Mouse (Mus musculus) ES-Bruce4 (cell line): ENCODE results near the gene Rgs19. TPM values are rescaled to one million over a fixed set of nuclear protein-coding genes. Genes with fewer than 3 reads are reported as not detected.
A peak's percentile ranks its signal among the peaks of the same experiment; 100 is the strongest.

ENCODE experiments used
- H3K27ac ChIP-seq: 2 replicates; pipeline ENCODE4 v1.5.1; 2012; ENCODE audit warnings: low read length, inconsistent platforms; ENCODE audit not compliant: insufficient read depth
- H3K27me3 ChIP-seq: 2 replicates; pipeline ENCODE4 v1.6.1; 2012; ENCODE audit warnings: mild to moderate bottlenecking, low read length, inconsistent platforms; ENCODE audit not compliant: control insufficient read depth, poor library complexity, insufficient read depth, severe bottlenecking
- H3K36me3 ChIP-seq: 2 replicates; pipeline ENCODE4 v1.6.1; 2012; ENCODE audit warnings: inconsistent platforms, mild to moderate bottlenecking, low read length, moderate library complexity; ENCODE audit not compliant: control insufficient read depth, poor library complexity, insufficient read depth, severe bottlenecking
- H3K4me1 ChIP-seq: one replicate; pipeline ENCODE4 v1.8.1; 2011; ENCODE audit warnings: low read length; ENCODE audit not compliant: control insufficient read depth, insufficient read depth
- H3K4me3 ChIP-seq: 2 replicates; pipeline ENCODE4 v1.5.1; 2011; ENCODE audit warnings: low read depth, mild to moderate bottlenecking, low read length
- H3K9ac ChIP-seq: 2 replicates; pipeline ENCODE4 v1.6.1; 2012; ENCODE audit warnings: low read depth, mild to moderate bottlenecking, inconsistent platforms; ENCODE audit not compliant: poor library complexity, severe bottlenecking
- H3K9me3 ChIP-seq: replicated peaks from 2 replicates; pipeline ENCODE4 v1.6.1; 2012; ENCODE audit warnings: mild to moderate bottlenecking, low read length, inconsistent platforms; ENCODE audit not compliant: control insufficient read depth, poor library complexity, insufficient read depth, severe bottlenecking
- CTCF ChIP-seq: IDR thresholded peaks from one replicate; pipeline ENCODE4 v1.8.1; 2011; ENCODE audit warnings: low read depth, low read length
- EP300 ChIP-seq: IDR thresholded peaks from 2 replicates; pipeline ENCODE4 v1.6.1; 2011; ENCODE audit warnings: low read depth, low read length; ENCODE audit not compliant: insufficient read depth
- POLR2A ChIP-seq: IDR thresholded peaks from one replicate; pipeline ENCODE4 v1.8.1; 2011; ENCODE audit warnings: low read length; ENCODE audit not compliant: insufficient read depth
- polyA plus RNA-seq: library from polyadenylated mRNA; stranded (reverse); fragments of >200 nt; gene quantifications from 2 replicates; pipeline ENCODE4 v1.2.4, GENCODE M21; 2011; ENCODE audit warnings: low read depth; ENCODE audit not compliant: missing spikeins, insufficient read depth, insufficient read length

The Rgs19 gene
- polyA plus RNA-seq, 1 experiment, result 46.5 TPM

DNA sequence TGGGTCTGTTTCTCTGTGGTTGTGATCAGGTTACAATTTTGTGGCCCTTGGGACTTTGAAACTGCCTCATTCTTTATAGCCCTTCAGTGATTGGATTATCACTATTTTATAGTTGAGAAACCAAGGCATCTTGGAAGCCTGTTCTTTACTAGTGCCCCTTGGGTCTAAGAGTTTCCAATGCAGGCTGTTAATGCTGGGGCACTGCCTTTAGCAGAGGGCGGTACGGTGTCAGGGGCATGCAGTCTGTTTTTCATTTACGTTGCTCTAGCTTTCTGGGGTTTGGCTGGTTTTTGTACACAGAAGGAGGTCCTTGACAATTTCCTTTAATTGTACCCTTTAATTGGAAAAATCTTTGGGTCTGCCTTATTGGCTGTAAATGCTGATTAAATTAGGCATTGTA is 48.1 kb downstream of the Rgs19 start:
- TF ChIP-seq POLR2A (no peak), EP300 (no peak), CTCF (no peak)
- Histone ChIP-seq H3K27me3 (no peaks in the 10 kb centered on the region), H3K4me1 (no peaks in the 10 kb centered on the region), H3K36me3 (peaks cover 41% of the 10 kb centered on the region), H3K9me3 (no peaks in the 10 kb centered on the region), H3K27ac (no peak overlapping the region), H3K4me3 (no peak overlapping the region), H3K9ac (no peak overlapping the region)

DNA sequence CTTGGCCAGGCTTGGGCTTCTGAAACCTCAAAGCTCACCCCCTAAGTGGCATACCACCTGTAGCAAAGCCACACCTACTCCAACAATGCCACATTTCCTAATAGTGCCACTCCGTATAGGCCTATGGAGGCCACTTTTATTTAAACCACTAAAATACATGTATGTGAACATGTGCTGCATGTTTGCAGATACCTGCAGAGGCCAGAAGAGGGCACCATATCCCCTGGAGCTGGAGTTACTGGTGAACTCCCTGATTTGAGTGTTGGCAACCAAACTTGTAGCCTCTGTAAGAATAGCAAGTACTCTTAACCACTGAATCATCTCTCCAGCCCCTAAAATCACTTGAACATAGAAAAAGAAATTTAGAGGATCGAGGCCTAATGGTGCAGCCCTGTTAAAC is 49.4 kb downstream of the Rgs19 start:
- no peak overlapping the region for H3K27ac ChIP-seq
- H3K4me3 ChIP-seq, result no peak overlapping the region
- H3K36me3 ChIP-seq, result peaks cover 33% of the 10 kb centered on the region
- H3K9ac ChIP-seq, result no peak overlapping the region
- H3K27me3 ChIP-seq, result no peaks in the 10 kb centered on the region
- H3K9me3 ChIP-seq, result no peaks in the 10 kb centered on the region
- no peaks in the 10 kb centered on the region for H3K4me1 ChIP-seq
- TF ChIP-seq POLR2A (no peak), CTCF (peak; percentile 52)

Other genes starting within 250 kb of the Rgs19 start
- 4.3 and 5.4 TPM in 2 replicates for gene Zbtb46, start 234.6 kb downstream of the Rgs19 start, polyA plus RNA-seq
- gene Abhd16b, start 200.8 kb downstream of the Rgs19 start, polyA plus RNA-seq, result not detected in 2 replicates
- gene Tpd52l2, start 196.8 kb downstream of the Rgs19 start, polyA plus RNA-seq, result 144 and 145 TPM in 2 replicates
- gene Dnajc5, start 173.5 kb downstream of the Rgs19 start, polyA plus RNA-seq, result 58.7 and 59.0 TPM in 2 replicates
- 37.1 and 37.5 TPM in 2 replicates for gene Uckl1, start 109.1 kb downstream of the Rgs19 start, polyA plus RNA-seq
- 80.1 and 80.4 TPM in 2 replicates for gene Prpf6, start 102.1 kb downstream of the Rgs19 start, polyA plus RNA-seq
- 14.6 and 14.7 TPM in 2 replicates for gene Zfp512b, start 101.2 kb downstream of the Rgs19 start, polyA plus RNA-seq
- gene Samd10, start 94.8 kb downstream of the Rgs19 start, polyA plus RNA-seq, result 12.5 and 14.7 TPM in 2 replicates
- gene Gm29797, start 36.9 kb downstream of the Rgs19 start, polyA plus RNA-seq, result 1.2 and 1.6 TPM in 2 replicates
- gene Sox18, start 22.3 kb downstream of the Rgs19 start, polyA plus RNA-seq, result 0.49 and 0.68 TPM in 2 replicates
- gene Tcea2, start 13.7 kb downstream of the Rgs19 start, polyA plus RNA-seq, result 13.0 and 15.3 TPM in 2 replicates
- gene Lkaaear1, start 4.5 kb upstream of the Rgs19 start, polyA plus RNA-seq, result not detected in 2 replicates
- 0.78 and 1.2 TPM in 2 replicates for gene Oprl1, start 21.0 kb upstream of the Rgs19 start, polyA plus RNA-seq
- gene Myt1, start 69.4 kb upstream of the Rgs19 start, polyA plus RNA-seq, result 0.13 TPM in 1 of 2 replicates, not detected in the other
- gene Pcmtd2, start 143.9 kb upstream of the Rgs19 start, polyA plus RNA-seq, result 22.4 and 26.0 TPM in 2 replicates
- 14.4 and 18.2 TPM in 2 replicates for gene Polr3k, start 170.4 kb upstream of the Rgs19 start, polyA plus RNA-seq